Mouse (Mus musculus): ENCODE data around the gene Gm9602. TPM values are rescaled to one million over a fixed set of nuclear protein-coding genes. Genes with fewer than 3 reads are reported as not detected.
"Not testable (repeated sequence)": the region's sequence is repeated elsewhere in the genome, so short reads cannot be mapped to it uniquely, and the experiment has no call there.

Gene Gm9602
- polyA plus RNA-seq (2014; fragmentation: Nextera tagmentation; extraction: Ambion mirVana) = not detected in 2 replicates

GRCm38 (mm10) chr14:4776037-4776436, at the start of gene Gm9602:
TSS of gene Gm9602 (plus strand) at chr14:4776337.
- not testable (repeated sequence) for H3K36me3 ChIP-seq (ENCODE audit: control insufficient read depth, insufficient read depth, low read length); ATAC-seq (ENCODE audit: insufficient read depth, low FRiP score, low TSS enrichment); H3K4me1 ChIP-seq (ENCODE audit: control insufficient read depth, insufficient read depth, low read length); H3K4me2 ChIP-seq (ENCODE audit: low read depth); H3K9me3 ChIP-seq (ENCODE audit: control insufficient read depth, low read length); H3K27me3 ChIP-seq (ENCODE audit: control insufficient read depth, insufficient read depth, low read length); H3K4me3 ChIP-seq (ENCODE audit: low read depth, low read length); DNase-seq (ENCODE audit: low spot score); H3K9ac ChIP-seq (ENCODE audit: low read length); H3K27ac ChIP-seq (ENCODE audit: low read depth, low read length)
- WGBS = 80% methylated on average over 1 of the region's 2 CpGs

GRCm38 (mm10) chr14:4806421-4806820, 30.3 kb downstream of the Gm9602 start:
- H3K27ac ChIP-seq (ENCODE audit: low read depth, low read length); H3K36me3 ChIP-seq (ENCODE audit: control insufficient read depth, insufficient read depth, low read length); H3K4me3 ChIP-seq (ENCODE audit: low read depth, low read length); H3K4me2 ChIP-seq (ENCODE audit: low read depth); H3K9ac ChIP-seq (ENCODE audit: low read length); DNase-seq (ENCODE audit: low spot score); ATAC-seq (ENCODE audit: insufficient read depth, low FRiP score, low TSS enrichment); H3K4me1 ChIP-seq (ENCODE audit: control insufficient read depth, insufficient read depth, low read length); H3K27me3 ChIP-seq (ENCODE audit: control insufficient read depth, insufficient read depth, low read length); H3K9me3 ChIP-seq (ENCODE audit: control insufficient read depth, low read length): not testable (repeated sequence)
- WGBS = 83% methylated on average over 6 of the region's 6 CpGs

- not testable (repeated sequence) for H3K4me2 ChIP-seq (ENCODE audit: low read depth); H3K9me3 ChIP-seq (ENCODE audit: control insufficient read depth, low read length); H3K36me3 ChIP-seq (ENCODE audit: control insufficient read depth, insufficient read depth, low read length); H3K27ac ChIP-seq (ENCODE audit: low read depth, low read length); H3K9ac ChIP-seq (ENCODE audit: low read length); DNase-seq (ENCODE audit: low spot score); ATAC-seq (ENCODE audit: insufficient read depth, low FRiP score, low TSS enrichment); H3K4me1 ChIP-seq (ENCODE audit: control insufficient read depth, insufficient read depth, low read length); H3K27me3 ChIP-seq (ENCODE audit: control insufficient read depth, insufficient read depth, low read length); H3K4me3 ChIP-seq (ENCODE audit: low read depth, low read length)
- 76% methylated on average over 4 of the region's 7 CpGs for WGBS
Measured at GRCm38 (mm10) chr14:4821950-4822349, 45.8 kb downstream of the Gm9602 start.

Other genes with a start within 250 kb of the Gm9602 start
- gene Gm3047, start 220.9 kb upstream of the Gm9602 start, polyA plus RNA-seq (2014; fragmentation: Nextera tagmentation; extraction: Ambion mirVana) = not detected in 2 replicates
- gene Gm8159, start 144.0 kb upstream of the Gm9602 start, polyA plus RNA-seq (2014; fragmentation: Nextera tagmentation; extraction: Ambion mirVana) = not detected in 2 replicates
- gene Gm3239, start 112.1 kb upstream of the Gm9602 start, polyA plus RNA-seq (2014; fragmentation: Nextera tagmentation; extraction: Ambion mirVana) = 0.41 TPM in 1 of 2 replicates, not detected in the other
- gene Gm7876, start 67.1 kb upstream of the Gm9602 start, polyA plus RNA-seq (2014; fragmentation: Nextera tagmentation; extraction: Ambion mirVana) = not detected in 2 replicates
- gene Gm3252, start 49.6 kb upstream of the Gm9602 start, polyA plus RNA-seq (2014; fragmentation: Nextera tagmentation; extraction: Ambion mirVana) = 0.24 and 0.49 TPM in 2 replicates
- not detected in 2 replicates for gene Gm3269, start 61.8 kb downstream of the Gm9602 start, polyA plus RNA-seq (2014; fragmentation: Nextera tagmentation; extraction: Ambion mirVana)
- 1.3 TPM in 1 of 2 replicates, not detected in the other for gene Gm3264, start 79.2 kb downstream of the Gm9602 start, polyA plus RNA-seq (2014; fragmentation: Nextera tagmentation; extraction: Ambion mirVana)
- not detected in 2 replicates for gene Gm3278, start 116.1 kb downstream of the Gm9602 start, polyA plus RNA-seq (2014; fragmentation: Nextera tagmentation; extraction: Ambion mirVana)
- not detected in 2 replicates for gene Gm8297, start 207.6 kb downstream of the Gm9602 start, polyA plus RNA-seq (2014; fragmentation: Nextera tagmentation; extraction: Ambion mirVana)
- not detected in 2 replicates for gene Gm3298, start 239.6 kb downstream of the Gm9602 start, polyA plus RNA-seq (2014; fragmentation: Nextera tagmentation; extraction: Ambion mirVana)

All from neural tube, embryonic 11.5 days (tissue).